Comparison of ENCODE assay signal across 7 mouse cellular contexts in the genomic region with DNA sequence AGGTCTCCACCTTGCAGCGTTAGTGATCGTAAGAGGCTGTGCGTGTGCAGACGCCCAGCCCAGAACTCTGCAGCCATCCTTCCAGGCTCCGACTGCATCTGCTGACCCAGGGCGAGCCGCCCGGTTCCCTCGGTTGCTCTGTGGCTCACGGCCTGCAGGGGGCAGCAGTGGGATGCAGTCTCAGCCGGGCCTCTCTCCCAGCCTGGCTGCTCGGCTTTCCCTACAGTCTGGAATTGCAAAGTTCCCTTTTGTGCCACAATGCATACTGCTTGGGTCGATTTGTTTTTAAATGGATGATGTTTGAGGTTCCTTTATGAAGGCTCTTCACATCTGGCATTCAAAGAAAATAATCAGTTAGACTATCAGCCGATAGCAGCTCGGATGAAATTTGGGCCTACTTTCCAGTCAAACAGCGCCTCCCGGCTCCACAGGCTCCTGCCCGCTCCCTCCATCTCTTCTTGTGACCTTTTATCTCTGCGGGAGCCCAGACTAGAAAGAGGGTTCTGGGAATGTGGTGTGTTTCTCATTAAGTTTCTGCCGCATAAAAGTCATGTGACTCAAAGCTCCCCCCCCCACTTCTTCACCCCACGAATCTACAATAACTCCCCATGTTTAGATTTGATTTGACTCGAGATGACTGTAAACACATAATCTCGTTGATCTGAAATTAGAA. TPM values are rescaled to one million over a fixed set of nuclear protein-coding genes. Genes with fewer than 3 reads are reported as not detected.
DNase-seq lines count a peak whose midpoint lies in the region; ATAC-seq and TF ChIP-seq lines count a peak whose summit lies in the region.

No protein-coding gene starts in this region.

- no peaks in the 10 kb centered on the region for H3K27me3 ChIP-seq in embryonic facial prominence, embryonic 13.5 days
- H3K27me3 ChIP-seq in heart, adult 2 months (ENCODE audit: control insufficient read depth, insufficient read depth, low read length): no peaks in the 10 kb centered on the region
- H3K27me3 ChIP-seq in kidney, adult 2 months (replicated peaks; ENCODE audit: control insufficient read depth, insufficient read depth, low read length): no peaks in the 10 kb centered on the region
- H3K27me3 ChIP-seq in limb, embryonic 12.5 days: no peaks in the 10 kb centered on the region
- no peaks in the 10 kb centered on the region for H3K27me3 ChIP-seq in midbrain, embryonic 15.5 days (replicated peaks)
- no peaks in the 10 kb centered on the region for H3K27me3 ChIP-seq in spleen, adult 2 months (ENCODE audit: control insufficient read depth, insufficient read depth, low read length)

- peaks cover 8% of the 10 kb centered on the region for H3K9me3 ChIP-seq in embryonic facial prominence, embryonic 13.5 days
- H3K9me3 ChIP-seq in limb, embryonic 12.5 days: peaks cover 8% of the 10 kb centered on the region
- 0 out of 2 replicates have a peak, but pooled peaks cover 4% of the 10 kb centered on the region for H3K9me3 ChIP-seq in midbrain, embryonic 15.5 days

- peaks cover 33% of the 10 kb centered on the region for H3K4me1 ChIP-seq in embryonic facial prominence, embryonic 13.5 days
- peaks cover 6% of the 10 kb centered on the region for H3K4me1 ChIP-seq in heart, adult 2 months (ENCODE audit: control insufficient read depth, insufficient read depth, low read length)
- H3K4me1 ChIP-seq in kidney, adult 2 months (ENCODE audit: control insufficient read depth, insufficient read depth, low read length): peaks cover 6% of the 10 kb centered on the region; the same call in 1 of the 2 replicates
- H3K4me1 ChIP-seq in limb, embryonic 12.5 days (replicated peaks): peaks cover 24% of the 10 kb centered on the region
- H3K4me1 ChIP-seq in midbrain, embryonic 15.5 days: peaks cover 28% of the 10 kb centered on the region
- no peaks in the 10 kb centered on the region for H3K4me1 ChIP-seq in spleen, adult 2 months (ENCODE audit: control insufficient read depth, insufficient read depth, insufficient read length)

- H3K79me2 ChIP-seq in heart, adult 2 months (replicated peaks; ENCODE audit: control insufficient read depth, insufficient read depth, low read length): no peaks in the 10 kb centered on the region

- TF ChIP-seq CTCF in heart, adult 2 months (IDR thresholded peaks at IDR 0.05): 0 out of 2 replicates have a peak, but pooled peaks have one; percentile 100
- TF ChIP-seq CTCF in kidney, adult 2 months (conservative IDR thresholded peaks at IDR 0.05; ENCODE audit: insufficient read depth, insufficient read length, low read depth, low read length): peak; percentile 88
- peak; percentile 95 for TF ChIP-seq CTCF in spleen, adult 2 months (IDR thresholded peaks at IDR 0.05; ENCODE audit: extremely low read depth, insufficient read depth, insufficient read length, insufficient replicate concordance)

- 2% methylated on average over 23 of the region's 23 CpGs for WGBS in embryonic facial prominence, embryonic 13.5 days
- WGBS in heart, adult 2 months: 19% methylated on average over 23 of the region's 23 CpGs
- WGBS in kidney, adult 2 months: 18% methylated on average over 23 of the region's 23 CpGs
- 2% methylated on average over 23 of the region's 23 CpGs for WGBS in limb, embryonic 12.5 days
- 2% methylated on average over 23 of the region's 23 CpGs for WGBS in midbrain, embryonic 15.5 days
- 31% methylated on average over 23 of the region's 23 CpGs for WGBS in spleen, adult 2 months

- no peak for TF ChIP-seq POLR2A in heart, adult 2 months (IDR thresholded peaks at IDR 0.05; ENCODE audit: insufficient read depth, low read depth, low read length)
- TF ChIP-seq POLR2A in kidney, adult 2 months (IDR thresholded peaks at IDR 0.05; ENCODE audit: low read depth, low read length): no peak
- no peak for TF ChIP-seq POLR2A in spleen, adult 2 months (IDR thresholded peaks at IDR 0.05; ENCODE audit: low read depth, low read length)

- 0 out of 2 replicates have a peak, but pooled peaks cover 4% of the 10 kb centered on the region for H3K36me3 ChIP-seq in embryonic facial prominence, embryonic 13.5 days
- no peaks in the 10 kb centered on the region for H3K36me3 ChIP-seq in heart, adult 2 months (ENCODE audit: control insufficient read depth, insufficient read depth, low read length)
- H3K36me3 ChIP-seq in kidney, adult 2 months (ENCODE audit: control insufficient read depth, insufficient read depth, low read length): no peaks in the 10 kb centered on the region
- H3K36me3 ChIP-seq in limb, embryonic 12.5 days: 0 out of 2 replicates have a peak, but pooled peaks cover 7% of the 10 kb centered on the region
- no peaks in the 10 kb centered on the region for H3K36me3 ChIP-seq in midbrain, embryonic 15.5 days (replicated peaks)
- H3K36me3 ChIP-seq in spleen, adult 2 months (ENCODE audit: control insufficient read depth, insufficient read depth, low read length): no peaks in the 10 kb centered on the region

- H3K4me2 ChIP-seq in embryonic facial prominence, embryonic 13.5 days: peak overlapping the region; percentile 54
- peak overlapping the region; percentile 54 for H3K4me2 ChIP-seq in limb, embryonic 12.5 days
- H3K4me2 ChIP-seq in midbrain, embryonic 15.5 days: peak overlapping the region; percentile 38

- peak overlapping the region; percentile 51 for H3K9ac ChIP-seq in embryonic facial prominence, embryonic 13.5 days
- no peak overlapping the region for H3K9ac ChIP-seq in heart, adult 2 months (ENCODE audit: low read depth, low read length)
- H3K9ac ChIP-seq in limb, embryonic 12.5 days (replicated peaks): 0 out of 2 replicates have a peak overlapping the region, but pooled peaks have one; percentile 18
- no peak overlapping the region for H3K9ac ChIP-seq in midbrain, embryonic 15.5 days

- TF ChIP-seq EP300 in heart, adult 2 months (IDR thresholded peaks at IDR 0.05; ENCODE audit: insufficient read depth, low read depth, low read length): no peak

- intact Hi-C loops in heart, adult 2 months (cut with DNase I): loop anchor here (1.0 to 10.0 kb wide), 9 partner anchors 88 to 639 kb away; no protein-coding TSS in a partner anchor

- ATAC-seq in embryonic facial prominence, embryonic 13.5 days (ENCODE audit: insufficient number of reproducible peaks, insufficient read depth, low FRiP score, low TSS enrichment, low read depth): peak; percentile 83
- peak; percentile 73 for ATAC-seq in limb, embryonic 12.5 days (ENCODE audit: insufficient number of reproducible peaks, insufficient read depth, low FRiP score, low TSS enrichment, low read depth)
- peak; percentile 90 for ATAC-seq in midbrain, embryonic 15.5 days (replicated peaks)

- peak; percentile 89 for DNase-seq in adrenal gland, postnatal 25 days
- DNase-seq in heart, adult 2 months: peak; percentile 87 to 93
- peak; percentile 91 for DNase-seq in kidney, adult 2 months
- DNase-seq in spleen, adult 2 months (ENCODE audit: low read depth in 1 of 2, low spot score in 2 of 2): peak in 1 of 2 experiments; percentile 53

- H3K4me3 ChIP-seq in embryonic facial prominence, embryonic 13.5 days: peak overlapping the region; percentile 17
- H3K4me3 ChIP-seq in heart, adult 2 months: no peak overlapping the region
- no peak overlapping the region for H3K4me3 ChIP-seq in kidney, adult 2 months (ENCODE audit: insufficient read depth, low read depth, low read length)
- H3K4me3 ChIP-seq in limb, embryonic 12.5 days (replicated peaks): peak overlapping the region; percentile 19; the same call in 1 of the 2 replicates
- 0 out of 2 replicates have a peak overlapping the region, but pooled peaks have one; percentile 5 for H3K4me3 ChIP-seq in midbrain, embryonic 15.5 days
- H3K4me3 ChIP-seq in spleen, adult 2 months (ENCODE audit: extremely low read depth, insufficient read depth, insufficient read length): no peak overlapping the region

- H3K27ac ChIP-seq in embryonic facial prominence, embryonic 13.5 days: peak overlapping the region; percentile 90
- H3K27ac ChIP-seq in heart, adult 2 months: no peak overlapping the region
- H3K27ac ChIP-seq in kidney, adult 2 months (ENCODE audit: insufficient read depth, low read depth, low read length): no peak overlapping the region
- peak overlapping the region; percentile 81 for H3K27ac ChIP-seq in limb, embryonic 12.5 days
- H3K27ac ChIP-seq in midbrain, embryonic 15.5 days: peak overlapping the region; percentile 68
- no peak overlapping the region for H3K27ac ChIP-seq in spleen, adult 2 months (ENCODE audit: insufficient read depth, low read length)

RNA-seq across cellular contexts. Expression of a gene that starts 31.7 kb away (rescaled TPM):
- 492 and 528 TPM in 2 replicates for total RNA-seq in adrenal gland, postnatal 25 days (2021)
- polyA plus RNA-seq in embryonic facial prominence, embryonic 13.5 days (2015; fragmentation: Nextera tagmentation; extraction: Ambion mirVana): 771 and 950 TPM in 2 replicates
- total RNA-seq in heart, adult 2 months (2021): 100 to 1,000 TPM; 251 to 299 TPM
- polyA plus RNA-seq in heart, adult 2 months (2012; rRNA removed): 206 and 222 TPM in 2 replicates
- polyA plus RNA-seq in kidney, adult 2 months (2012; rRNA removed): 389 and 411 TPM in 2 replicates
- polyA plus RNA-seq in limb, embryonic 12.5 days (2016; fragmentation: Nextera tagmentation; extraction: Ambion mirVana): 805 and 832 TPM in 2 replicates
- 370 and 375 TPM in 2 replicates for polyA plus RNA-seq in midbrain, embryonic 15.5 days (2015; fragmentation: Nextera tagmentation; extraction: Ambion mirVana)
- polyA plus RNA-seq in spleen, adult 2 months (2012; rRNA removed): 353 and 541 TPM in 2 replicates

Comparison
In these comparisons a context has a peak if more than half of its experiments do, and no peak if none do; other contexts are left out.
1. H3K27ac ChIP-seq: peak in embryonic facial prominence, embryonic 13.5 days (single experiment), limb, embryonic 12.5 days (single experiment) and midbrain, embryonic 15.5 days (single experiment); none in heart, adult 2 months (single experiment), kidney, adult 2 months (single experiment) and spleen, adult 2 months (single experiment).
2. H3K4me3 ChIP-seq: peak in embryonic facial prominence, embryonic 13.5 days (single experiment), limb, embryonic 12.5 days (single experiment) and midbrain, embryonic 15.5 days (single experiment); none in heart, adult 2 months (single experiment), kidney, adult 2 months (single experiment) and spleen, adult 2 months (single experiment).
3. H3K9ac ChIP-seq: peak in embryonic facial prominence, embryonic 13.5 days (single experiment) and limb, embryonic 12.5 days (single experiment); none in heart, adult 2 months (single experiment) and midbrain, embryonic 15.5 days (single experiment).
4. Peak in every context shown above with its lines, with median percentiles within 50 percentile points of each other: ATAC-seq, H3K4me2 ChIP-seq and CTCF ChIP-seq.